Mouse (Mus musculus) heart, embryonic 10.5 days (tissue): ENCODE results near the gene Gm10073. TPM values are rescaled to one million over a fixed set of nuclear protein-coding genes. Genes with fewer than 3 reads are reported as not detected.

Source experiments
- DNase-seq: peaks from one replicate; pipeline ENCODE4 v3.0.0-alpha.2; 2017; ENCODE audit warnings: low spot score
- H3K27ac ChIP-seq: fragments of 300-500 bp; sonication (generic); 2 replicates; pipeline ENCODE4 v1.5.1; 2016; ENCODE audit warnings: mild to moderate bottlenecking
- H3K27me3 ChIP-seq: fragments of 300-500 bp; sonication (generic); 2 replicates; pipeline ENCODE4 v1.6.1; 2016; ENCODE audit warnings: mild to moderate bottlenecking; ENCODE audit not compliant: poor library complexity, insufficient read depth, severe bottlenecking
- H3K36me3 ChIP-seq: fragments of 300-500 bp; sonication (generic); 2 replicates; pipeline ENCODE4 v1.6.1; 2016; ENCODE audit warnings: mild to moderate bottlenecking, moderate library complexity
- H3K4me1 ChIP-seq: fragments of 300-500 bp; sonication (generic); 2 replicates; pipeline ENCODE4 v1.6.1; 2016; ENCODE audit warnings: mild to moderate bottlenecking
- H3K4me3 ChIP-seq: fragments of 300-500 bp; sonication (generic); 2 replicates; pipeline ENCODE4 v1.5.1; 2016; ENCODE audit warnings: mild to moderate bottlenecking, moderate library complexity
- H3K9me3 ChIP-seq: fragments of 300-500 bp; sonication (generic); 2 replicates; pipeline ENCODE4 v1.6.1; 2016; ENCODE audit warnings: mild to moderate bottlenecking, moderate library complexity
- WGBS: fragments of 180-500 bp; shearing (Covaris S2); methylation state at CpG from one replicate; pipeline ENCODE4 v1.1.7; 2016; 5-methylcytosine and 5-hydroxymethylcytosine counted together
- polyA plus RNA-seq: library from polyadenylated mRNA; unstranded; fragments of >200 nt; fragmentation: Nextera tagmentation; extraction: Ambion mirVana; gene quantifications from 2 replicates; pipeline ENCODE4 v1.2.1, GENCODE M21; 2016

Gene Gm10073
- polyA plus RNA-seq, 1 experiment from 2014 or later = 4.9 TPM

- H3K4me3 ChIP-seq = no peak overlapping the region
- peaks cover 8% of the 10 kb centered on the region for H3K4me1 ChIP-seq
- WGBS = 69% methylated on average over 3 of the region's 3 CpGs
- no peak for DNase-seq
- H3K36me3 ChIP-seq = no peaks in the 10 kb centered on the region
- H3K9me3 ChIP-seq = no peaks in the 10 kb centered on the region
- H3K27me3 ChIP-seq = no peaks in the 10 kb centered on the region
- no peak overlapping the region for H3K27ac ChIP-seq
Measured at GRCm38 (mm10) chr8:106563691-106564182, 9.5 kb downstream of the Gm10073 start.

GRCm38 (mm10) chr8:106561097-106561865 is 12.0 kb downstream of the Gm10073 start:
- Histone ChIP-seq H3K4me1 (peaks cover 8% of the 10 kb centered on the region), H3K4me3 (0 out of 2 replicates have a peak overlapping the region, but pooled peaks have one; percentile 0), H3K9me3 (no peaks in the 10 kb centered on the region), H3K27ac (no peak overlapping the region), H3K27me3 (no peaks in the 10 kb centered on the region), H3K36me3 (peaks cover 22% of the 10 kb centered on the region)
- peak; percentile 89 for DNase-seq
- WGBS = 28% methylated on average over 21 of the region's 21 CpGs

- H3K4me3 ChIP-seq = no peak overlapping the region
- no peak for DNase-seq
- H3K27me3 ChIP-seq = no peaks in the 10 kb centered on the region
- peaks cover 35% of the 10 kb centered on the region for H3K36me3 ChIP-seq
- H3K4me1 ChIP-seq = peaks cover 8% of the 10 kb centered on the region
- H3K9me3 ChIP-seq = no peaks in the 10 kb centered on the region
- no peak overlapping the region for H3K27ac ChIP-seq
- 46% methylated on average over 9 of the region's 9 CpGs for WGBS
Measured at GRCm38 (mm10) chr8:106559844-106560243, 13.4 kb downstream of the Gm10073 start.

- 60% methylated on average over 6 of the region's 7 CpGs for WGBS
- H3K36me3 ChIP-seq = peaks cover 70% of the 10 kb centered on the region
- peaks cover 5% of the 10 kb centered on the region for H3K4me1 ChIP-seq
- H3K4me3 ChIP-seq = no peak overlapping the region
- DNase-seq = no peak
- H3K27me3 ChIP-seq = no peaks in the 10 kb centered on the region
- H3K9me3 ChIP-seq = no peaks in the 10 kb centered on the region
- H3K27ac ChIP-seq = no peak overlapping the region
Measured at GRCm38 (mm10) chr8:106556068-106556645, 17.1 kb downstream of the Gm10073 start.

- Histone ChIP-seq H3K36me3 (peaks cover 89% of the 10 kb centered on the region), H3K27me3 (no peaks in the 10 kb centered on the region), H3K4me1 (no peaks in the 10 kb centered on the region), H3K9me3 (no peaks in the 10 kb centered on the region), H3K27ac (no peak overlapping the region), H3K4me3 (no peak overlapping the region)
- WGBS = 92% methylated on average over 5 of the region's 5 CpGs
- DNase-seq = no peak
Measured at GRCm38 (mm10) chr8:106554011-106554410, 19.2 kb downstream of the Gm10073 start.

- 93% methylated on average over 1 of the region's 1 CpGs for WGBS
- Histone ChIP-seq H3K27me3 (no peaks in the 10 kb centered on the region), H3K9me3 (no peaks in the 10 kb centered on the region), H3K36me3 (peaks cover 87% of the 10 kb centered on the region), H3K27ac (no peak overlapping the region), H3K4me1 (no peaks in the 10 kb centered on the region), H3K4me3 (no peak overlapping the region)
- DNase-seq = no peak
Measured at GRCm38 (mm10) chr8:106550906-106551305, 22.4 kb downstream of the Gm10073 start.

GRCm38 (mm10) chr8:106548366-106548936 is 24.8 kb downstream of the Gm10073 start:
- DNase-seq = no peak
- H3K9me3 ChIP-seq = no peaks in the 10 kb centered on the region
- peaks cover 90% of the 10 kb centered on the region for H3K36me3 ChIP-seq
- H3K27ac ChIP-seq = no peak overlapping the region
- H3K4me1 ChIP-seq = no peaks in the 10 kb centered on the region
- H3K4me3 ChIP-seq = no peak overlapping the region
- H3K27me3 ChIP-seq = no peaks in the 10 kb centered on the region
- WGBS = 86% methylated on average over 10 of the region's 10 CpGs

GRCm38 (mm10) chr8:106546746-106547145 is 26.5 kb downstream of the Gm10073 start:
- peaks cover 87% of the 10 kb centered on the region for H3K36me3 ChIP-seq
- H3K27ac ChIP-seq = no peak overlapping the region
- no peaks in the 10 kb centered on the region for H3K9me3 ChIP-seq
- no peaks in the 10 kb centered on the region for H3K27me3 ChIP-seq
- no peak for DNase-seq
- no peak overlapping the region for H3K4me3 ChIP-seq
- H3K4me1 ChIP-seq = no peaks in the 10 kb centered on the region
- WGBS = 83% methylated on average over 7 of the region's 7 CpGs

- H3K4me1 ChIP-seq = no peaks in the 10 kb centered on the region
- no peak overlapping the region for H3K27ac ChIP-seq
- no peak overlapping the region for H3K4me3 ChIP-seq
- 65% methylated on average over 2 of the region's 2 CpGs for WGBS
- DNase-seq = no peak
- peaks cover 87% of the 10 kb centered on the region for H3K36me3 ChIP-seq
- H3K9me3 ChIP-seq = no peaks in the 10 kb centered on the region
- no peaks in the 10 kb centered on the region for H3K27me3 ChIP-seq
Measured at GRCm38 (mm10) chr8:106545149-106545548, 28.1 kb downstream of the Gm10073 start.

- H3K27me3 ChIP-seq = no peaks in the 10 kb centered on the region
- no peak overlapping the region for H3K27ac ChIP-seq
Measured at GRCm38 (mm10) chr8:106543043-106543442, 30.2 kb downstream of the Gm10073 start.

GRCm38 (mm10) chr8:106541002-106541401 is 32.3 kb downstream of the Gm10073 start:
- H3K27me3 ChIP-seq = no peaks in the 10 kb centered on the region
- H3K4me3 ChIP-seq = no peak overlapping the region
- H3K9me3 ChIP-seq = no peaks in the 10 kb centered on the region
- 63% methylated on average over 11 of the region's 11 CpGs for WGBS
- DNase-seq = no peak
- H3K27ac ChIP-seq = no peak overlapping the region
- no peaks in the 10 kb centered on the region for H3K4me1 ChIP-seq
- peaks cover 97% of the 10 kb centered on the region for H3K36me3 ChIP-seq

More at GRCm38 (mm10) chr8:106543043-106543442, 30.2 kb downstream of the Gm10073 start:
- no peak for DNase-seq
- Histone ChIP-seq H3K4me3 (no peak overlapping the region), H3K9me3 (no peaks in the 10 kb centered on the region), H3K4me1 (no peaks in the 10 kb centered on the region), H3K36me3 (peaks cover 97% of the 10 kb centered on the region)
- 78% methylated on average over 8 of the region's 8 CpGs for WGBS

GRCm38 (mm10) chr8:106539193-106539592 is 34.1 kb downstream of the Gm10073 start:
- peaks cover 89% of the 10 kb centered on the region for H3K36me3 ChIP-seq
- H3K27ac ChIP-seq = no peak overlapping the region
- WGBS = 62% methylated on average over 5 of the region's 5 CpGs
- no peaks in the 10 kb centered on the region for H3K9me3 ChIP-seq
- H3K4me1 ChIP-seq = no peaks in the 10 kb centered on the region
- no peak for DNase-seq
- H3K27me3 ChIP-seq = no peaks in the 10 kb centered on the region
- H3K4me3 ChIP-seq = no peak overlapping the region

GRCm38 (mm10) chr8:106535448-106535847 is 37.8 kb downstream of the Gm10073 start:
- Histone ChIP-seq H3K4me3 (no peak overlapping the region), H3K9me3 (no peaks in the 10 kb centered on the region), H3K27me3 (no peaks in the 10 kb centered on the region), H3K36me3 (peaks cover 58% of the 10 kb centered on the region), H3K27ac (no peak overlapping the region), H3K4me1 (peaks cover 6% of the 10 kb centered on the region; the same call in 1 of the 2 replicates)
- no peak for DNase-seq
- 71% methylated on average over 4 of the region's 4 CpGs for WGBS
